Mouse (Mus musculus): Measurements from ENCODE around the gene Rom1. TPM values are rescaled to one million over a fixed set of nuclear protein-coding genes. Genes with fewer than 3 reads are reported as not detected.
A peak's percentile ranks its signal among the peaks of the same experiment; 100 is the strongest.
"Not testable (repeated sequence)": the region's sequence is repeated elsewhere in the genome, so short reads cannot be mapped to it uniquely, and the experiment has no call there.

Gene Rom1
- total RNA-seq, 2 experiments from 2014 or later, result not detected

- no peak for ATAC-seq (replicated peaks; ENCODE audit: low FRiP score, poor library complexity, severe bottlenecking)
These were observed 30.1 kb downstream of the Rom1 start for GRCm38 (mm10) chr19:8899079-8899478.

GRCm38 (mm10) chr19:8898576-8898975 lies 30.6 kb downstream of the Rom1 start:
- ATAC-seq (replicated peaks; ENCODE audit: low FRiP score, poor library complexity, severe bottlenecking), result no peak; the same call in 1 of the 2 replicates

GRCm38 (mm10) chr19:8897865-8898495 lies 31.2 kb downstream of the Rom1 start, which contains the start of gene Ganab:
TSS of gene Ganab (plus strand) at chr19:8898071.
- ATAC-seq (replicated peaks; ENCODE audit: low FRiP score, poor library complexity, severe bottlenecking), result peak; percentile 97

GRCm38 (mm10) chr19:8897211-8897864 lies 31.8 kb downstream of the Rom1 start:
- peak; percentile 55 for ATAC-seq (replicated peaks; ENCODE audit: low FRiP score, poor library complexity, severe bottlenecking)

GRCm38 (mm10) chr19:8896231-8896630 lies 32.9 kb downstream of the Rom1 start:
- ATAC-seq (replicated peaks; ENCODE audit: low FRiP score, poor library complexity, severe bottlenecking), result not testable (repeated sequence)

- no peak for ATAC-seq (replicated peaks; ENCODE audit: low FRiP score, poor library complexity, severe bottlenecking)
These were observed 33.7 kb downstream of the Rom1 start for GRCm38 (mm10) chr19:8895397-8895960.

- ATAC-seq (replicated peaks; ENCODE audit: low FRiP score, poor library complexity, severe bottlenecking), result peak; percentile 68
These were observed 36.1 kb downstream of the Rom1 start, which contains the start of gene Ints5 for GRCm38 (mm10) chr19:8892829-8893766. TSS of gene Ints5 (plus strand) at chr19:8893005.

- peak; percentile 94 for ATAC-seq (replicated peaks; ENCODE audit: low FRiP score, poor library complexity, severe bottlenecking)
These were observed 40.4 kb downstream of the Rom1 start, which contains the start of the genes 1810009A15Rik and Gm49416 for GRCm38 (mm10) chr19:8888511-8889385. TSS of gene 1810009A15Rik (plus strand) at chr19:8888853. TSS of gene Gm49416 (plus strand) at chr19:8888926.

GRCm38 (mm10) chr19:8887585-8888463 lies 41.3 kb downstream of the Rom1 start:
- ATAC-seq (replicated peaks; ENCODE audit: low FRiP score, poor library complexity, severe bottlenecking), result 0 out of 2 replicates have a peak, but pooled peaks have one; percentile 39

- no peak for ATAC-seq (replicated peaks; ENCODE audit: low FRiP score, poor library complexity, severe bottlenecking)
These were observed 42.1 kb downstream of the Rom1 start for GRCm38 (mm10) chr19:8886916-8887584.

GRCm38 (mm10) chr19:8883616-8884015 lies 45.5 kb downstream of the Rom1 start, which contains the start of the genes Lbhd1 and Gm49403:
TSS of gene Lbhd1 (plus strand) at chr19:8883732.
TSS of gene Gm49403 (plus strand) at chr19:8883930.
- no peak for ATAC-seq (replicated peaks; ENCODE audit: low FRiP score, poor library complexity, severe bottlenecking)

GRCm38 (mm10) chr19:8881034-8881392 lies 48.1 kb downstream of the Rom1 start:
- no peak for ATAC-seq (replicated peaks; ENCODE audit: low FRiP score, poor library complexity, severe bottlenecking)

- ATAC-seq (replicated peaks; ENCODE audit: low FRiP score, poor library complexity, severe bottlenecking), result peak; percentile 98
These were observed 48.7 kb downstream of the Rom1 start, which contains the start of gene Uqcc3 for GRCm38 (mm10) chr19:8880311-8881033. TSS of gene Uqcc3 (minus strand) at chr19:8880923.
